Mouse (Mus musculus): ENCODE data around the gene Atxn3.

Atxn3 gene

GRCm38 (mm10) chr12:101893296-101893695 lies 64.8 kb downstream of the Atxn3 start:
- DNase-seq (ENCODE audit: extremely low read depth, low read depth, low spot score), result no peak

DNA sequence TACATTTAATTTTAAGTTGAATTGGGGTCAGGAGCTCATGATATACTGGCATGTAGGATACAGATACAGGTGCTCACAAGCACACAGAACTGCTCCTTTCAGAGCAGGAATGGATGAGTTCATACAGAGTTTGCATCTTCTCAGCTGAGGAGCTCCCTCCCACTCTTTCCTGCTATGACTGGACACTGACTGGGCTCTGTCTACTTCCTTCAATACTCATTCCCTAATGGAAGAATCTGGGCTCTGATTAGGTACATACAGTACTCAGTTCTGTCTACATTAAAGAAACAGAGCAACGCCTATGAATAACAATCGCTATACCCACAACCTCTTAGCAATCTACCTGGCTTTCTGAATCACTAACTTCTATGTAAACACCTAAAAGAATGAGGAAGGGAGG lies 65.2 kb downstream of the Atxn3 start:
- DNase-seq (ENCODE audit: extremely low read depth, low read depth, low spot score), result no peak

- DNase-seq (ENCODE audit: extremely low read depth, low read depth, low spot score), result no peak
Measured at GRCm38 (mm10) chr12:101891066-101891465, 67.0 kb downstream of the Atxn3 start.

GRCm38 (mm10) chr12:101889351-101889750 lies 68.7 kb downstream of the Atxn3 start:
- no peak for DNase-seq (ENCODE audit: extremely low read depth, low read depth, low spot score)

DNA sequence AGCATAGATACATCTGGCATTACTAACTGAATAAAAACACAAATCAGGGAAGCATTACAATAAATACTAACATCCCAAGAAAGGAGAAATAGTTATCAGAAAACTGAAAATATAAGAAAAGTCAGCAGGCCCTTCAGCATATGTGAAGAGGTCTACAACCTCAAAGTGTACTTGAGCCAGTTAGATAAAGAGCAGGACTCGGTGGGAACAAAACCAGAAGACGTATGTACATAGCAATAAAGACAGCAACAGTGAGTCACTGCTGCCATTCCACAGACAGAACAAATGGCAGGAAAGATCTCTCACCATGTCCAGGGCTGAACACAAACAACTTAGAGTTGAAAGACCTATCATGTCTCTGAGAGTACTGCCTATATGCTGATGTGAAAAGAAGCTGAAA lies 69.7 kb downstream of the Atxn3 start:
- DNase-seq (ENCODE audit: extremely low read depth, low read depth, low spot score), result no peak

DNA sequence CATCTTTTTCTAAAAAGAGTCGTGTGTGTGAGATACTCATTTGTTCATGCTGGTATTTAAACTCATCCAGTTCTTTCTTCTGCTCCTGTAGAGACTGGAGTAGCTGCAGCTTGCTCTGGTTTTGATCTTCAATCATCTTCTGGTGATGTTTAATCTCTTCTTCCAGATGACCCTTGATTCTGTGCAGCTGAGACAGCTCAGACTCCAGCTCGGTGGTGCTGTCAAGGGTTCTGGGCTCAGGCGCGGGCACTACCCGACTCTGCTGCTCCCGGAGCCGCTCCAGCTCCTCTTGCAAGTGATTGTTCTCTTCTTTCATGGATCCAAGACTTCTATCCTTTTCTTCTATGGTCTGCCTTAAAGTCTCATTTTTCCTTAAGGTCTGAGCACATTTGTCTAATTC lies 73.1 kb downstream of the Atxn3 start:
- DNase-seq (ENCODE audit: extremely low read depth, low read depth, low spot score), result no peak

- DNase-seq (ENCODE audit: extremely low read depth, low read depth, low spot score), result peak; percentile 90
Measured at GRCm38 (mm10) chr12:101876374-101876773, 81.7 kb downstream of the Atxn3 start.

GRCm38 (mm10) chr12:101875107-101875506 lies 82.9 kb downstream of the Atxn3 start:
- no peak for DNase-seq (ENCODE audit: extremely low read depth, low read depth, low spot score)
